Mouse (Mus musculus) intestine, postnatal 0 days (tissue): ENCODE measurements at regions not wholly inside any gene's neighbourhood (a gene's known extent, or its start where the extent isn't known, plus 50 kb on each side); places are given as distances from the start of the nearest gene placed in this dataset.

Source experiments
- ATAC-seq: fragments of 200-750 bp; cut with Nextera tagmentation; 2 replicates; pipeline ENCODE4 v1.8.0; 2017; ENCODE audit warnings: mild to moderate bottlenecking, moderate TSS enrichment, moderate library complexity
- H3K27ac ChIP-seq: fragments of 300-500 bp; sonication (generic); 2 replicates; pipeline ENCODE4 v1.5.1; 2014; ENCODE audit warnings: mild to moderate bottlenecking, low read depth, low read length, moderate library complexity
- H3K27me3 ChIP-seq: fragments of 300-500 bp; sonication (generic); replicated peaks from 2 replicates; pipeline ENCODE4 v1.6.1; 2014; ENCODE audit warnings: low read length, mixed read lengths; ENCODE audit not compliant: control insufficient read depth, insufficient read depth
- H3K36me3 ChIP-seq: fragments of 300-500 bp; sonication (generic); 2 replicates; pipeline ENCODE4 v1.6.1; 2014; ENCODE audit warnings: mild to moderate bottlenecking, moderate library complexity; ENCODE audit not compliant: control insufficient read depth, insufficient read depth
- H3K4me1 ChIP-seq: fragments of 300-500 bp; sonication (generic); replicated peaks from 2 replicates; pipeline ENCODE4 v1.6.1; 2014; ENCODE audit warnings: antibody characterized with exemption, low read length, mixed read lengths; ENCODE audit not compliant: control insufficient read depth, insufficient read depth
- H3K4me2 ChIP-seq: fragments of 300-500 bp; sonication (generic); replicated peaks from 2 replicates; pipeline ENCODE4 v1.6.1; 2014; ENCODE audit warnings: low read depth, mild to moderate bottlenecking, moderate library complexity
- H3K4me3 ChIP-seq: fragments of 300-500 bp; sonication (generic); 2 replicates; pipeline ENCODE4 v1.5.1; 2014; ENCODE audit warnings: low read depth, low read length
- H3K9ac ChIP-seq: fragments of 300-500 bp; sonication (generic); 2 replicates; pipeline ENCODE4 v1.6.1; 2014; ENCODE audit warnings: mild to moderate bottlenecking, low read depth, low read length
- H3K9me3 ChIP-seq: fragments of 300-500 bp; sonication (generic); 2 replicates; pipeline ENCODE4 v1.6.1; 2016; ENCODE audit warnings: mixed run types; ENCODE audit not compliant: control insufficient read depth
- CTCF ChIP-seq: sonication (generic); IDR thresholded peaks from 2 replicates; pipeline ENCODE4 v1.5.1; 2016; ENCODE audit warnings: low read depth, mild to moderate bottlenecking, control low read depth, antibody characterized with exemption, moderate library complexity
- WGBS: fragments of 180-500 bp; shearing (Covaris S2); extraction: QIAGEN DNeasy Blood & Tissue Kit; methylation state at CpG from one replicate; pipeline ENCODE4 v1.1.7; 2014; 5-methylcytosine and 5-hydroxymethylcytosine counted together

- no peak for TF ChIP-seq CTCF
- H3K27me3 ChIP-seq = no peaks in the 10 kb centered on the region
- no peak overlapping the region for H3K4me2 ChIP-seq
- H3K9ac ChIP-seq = no peak overlapping the region
- 60% methylated on average over 15 of the region's 15 CpGs for WGBS
- H3K36me3 ChIP-seq = no peaks in the 10 kb centered on the region
- 0 out of 2 replicates have a peak, but pooled peaks cover 2% of the 10 kb centered on the region for H3K9me3 ChIP-seq
- no peak overlapping the region for H3K4me3 ChIP-seq
- H3K4me1 ChIP-seq = 0 out of 2 replicates have a peak, but pooled peaks cover 3% of the 10 kb centered on the region
- H3K27ac ChIP-seq = no peak overlapping the region
- no peak for ATAC-seq
Measured at GRCm38 (mm10) chr15:97607617-97608206, 97.9 kb downstream of the Rpap3 start.

GRCm38 (mm10) chr15:97606630-97607381 is 98.8 kb downstream of the Rpap3 start:
- WGBS = 10% methylated on average over 25 of the region's 25 CpGs
- Histone ChIP-seq H3K9ac (no peak overlapping the region), H3K27ac (no peak overlapping the region), H3K36me3 (no peaks in the 10 kb centered on the region), H3K4me2 (peak overlapping the region; percentile 58), H3K4me1 (0 out of 2 replicates have a peak, but pooled peaks cover 3% of the 10 kb centered on the region), H3K9me3 (0 out of 2 replicates have a peak, but pooled peaks cover 2% of the 10 kb centered on the region), H3K4me3 (peak overlapping the region; percentile 20), H3K27me3 (no peaks in the 10 kb centered on the region)
- ATAC-seq = 0 out of 2 replicates have a peak, but pooled peaks have one; percentile 19
- TF ChIP-seq CTCF = no peak

GRCm38 (mm10) chr15:97606232-97606629 is 99.4 kb downstream of the Rpap3 start:
- H3K36me3 ChIP-seq = no peaks in the 10 kb centered on the region
- no peaks in the 10 kb centered on the region for H3K27me3 ChIP-seq
- H3K4me2 ChIP-seq = peak overlapping the region; percentile 58
- WGBS = 48% methylated on average over 6 of the region's 6 CpGs
- no peak for ATAC-seq
- H3K9ac ChIP-seq = no peak overlapping the region
- H3K4me1 ChIP-seq = 0 out of 2 replicates have a peak, but pooled peaks cover 3% of the 10 kb centered on the region
- 0 out of 2 replicates have a peak, but pooled peaks cover 2% of the 10 kb centered on the region for H3K9me3 ChIP-seq
- TF ChIP-seq CTCF = no peak
- peak overlapping the region; percentile 20; the same call in 1 of the 2 replicates for H3K4me3 ChIP-seq
- H3K27ac ChIP-seq = no peak overlapping the region

GRCm38 (mm10) chr15:97605791-97606190 is 99.8 kb downstream of the Rpap3 start:
- Histone ChIP-seq H3K4me1 (0 out of 2 replicates have a peak, but pooled peaks cover 3% of the 10 kb centered on the region), H3K27me3 (no peaks in the 10 kb centered on the region), H3K9me3 (0 out of 2 replicates have a peak, but pooled peaks cover 2% of the 10 kb centered on the region), H3K9ac (no peak overlapping the region), H3K4me3 (no peak overlapping the region), H3K27ac (no peak overlapping the region), H3K4me2 (no peak overlapping the region), H3K36me3 (no peaks in the 10 kb centered on the region)
- 91% methylated on average over 7 of the region's 7 CpGs for WGBS
- no peak for ATAC-seq
- no peak for TF ChIP-seq CTCF

GRCm38 (mm10) chr15:97603492-97603891 is 102.1 kb downstream of the Rpap3 start:
- Histone ChIP-seq H3K4me1 (0 out of 2 replicates have a peak, but pooled peaks cover 3% of the 10 kb centered on the region), H3K4me2 (no peak overlapping the region), H3K36me3 (no peaks in the 10 kb centered on the region), H3K9ac (no peak overlapping the region), H3K27me3 (no peaks in the 10 kb centered on the region), H3K4me3 (no peak overlapping the region), H3K27ac (no peak overlapping the region), H3K9me3 (0 out of 2 replicates have a peak, but pooled peaks cover 2% of the 10 kb centered on the region)
- no peak for ATAC-seq
- TF ChIP-seq CTCF = peak; percentile 66
- 56% methylated on average over 6 of the region's 6 CpGs for WGBS

GRCm38 (mm10) chr15:97598270-97598669 is 107.4 kb downstream of the Rpap3 start:
- no peaks in the 10 kb centered on the region for H3K9me3 ChIP-seq
- H3K27ac ChIP-seq = no peak overlapping the region
- TF ChIP-seq CTCF = no peak
- ATAC-seq = no peak
- H3K4me2 ChIP-seq = no peak overlapping the region
- no peak overlapping the region for H3K4me3 ChIP-seq
- H3K27me3 ChIP-seq = no peaks in the 10 kb centered on the region
- no peaks in the 10 kb centered on the region for H3K4me1 ChIP-seq
- H3K9ac ChIP-seq = no peak overlapping the region
- no peaks in the 10 kb centered on the region for H3K36me3 ChIP-seq
- WGBS = 65% methylated on average over 8 of the region's 8 CpGs
